ENCODE assay signal across 22 mouse cellular contexts in genomic region chr7:18987747-18988146, GRCm38 (mm10). TPM values are rescaled to one million over a fixed set of nuclear protein-coding genes. Genes with fewer than 3 reads are reported as not detected.
DNase-seq lines count a peak whose midpoint lies in the region; ATAC-seq lines count a peak whose summit lies in the region.
"Had no signal": no experiment of that assay in that cellular context is flagged by ENCODE, and none has a peak within 500 bp of the region (broad histone marks: within the 10 kb centered on the region; RNA-seq: fewer than 3 reads in every experiment).

No protein-coding gene starts in this region.

- 81% methylated on average over 13 of the region's 13 CpGs for WGBS in forebrain, embryonic 13.5 days
- WGBS in forebrain, embryonic 16.5 days, result 68% methylated on average over 13 of the region's 13 CpGs

- H3K27ac ChIP-seq in forebrain, embryonic 13.5 days, result no peak overlapping the region
- no peak overlapping the region for H3K27ac ChIP-seq in forebrain, embryonic 16.5 days (ENCODE audit: low read length)
- H3K27ac ChIP-seq: embryonic facial prominence, embryonic 13.5 days; embryonic facial prominence, embryonic 15.5 days; forebrain, embryonic 10.5 days; forebrain, embryonic 12.5 days; forebrain, embryonic 15.5 days; gastrocnemius, adult 2 months had no signal

- no peak for ATAC-seq in cerebellum, adult (ENCODE audit: insufficient number of reproducible peaks, low FRiP score, low TSS enrichment)
- no peak for ATAC-seq in forebrain, embryonic 13.5 days
- no peak for ATAC-seq in forebrain, embryonic 16.5 days
- ATAC-seq: forebrain, embryonic 15.5 days had no signal

- H3K4me3 ChIP-seq in forebrain, embryonic 13.5 days, result no peak overlapping the region
- H3K4me3 ChIP-seq in forebrain, embryonic 16.5 days (replicated peaks; ENCODE audit: low read length), result no peak overlapping the region
- H3K4me3 ChIP-seq: embryonic facial prominence, embryonic 13.5 days; embryonic facial prominence, embryonic 15.5 days; erythroblast, embryonic 14.5 days; forebrain, embryonic 10.5 days; forebrain, embryonic 12.5 days; forebrain, embryonic 15.5 days; gastrocnemius, adult 2 months had no signal

- no peaks in the 10 kb centered on the region for H3K36me3 ChIP-seq in forebrain, embryonic 13.5 days (ENCODE audit: poor library complexity, severe bottlenecking)
- H3K36me3 ChIP-seq in forebrain, embryonic 16.5 days (ENCODE audit: control insufficient read depth, insufficient read depth), result no peaks in the 10 kb centered on the region
- H3K36me3 ChIP-seq: embryonic facial prominence, embryonic 13.5 days; embryonic facial prominence, embryonic 15.5 days; forebrain, embryonic 10.5 days; forebrain, embryonic 12.5 days; forebrain, embryonic 15.5 days had no signal

- peak; percentile 53 for DNase-seq in cerebellum, adult 11-12 months
- peak; percentile 55 for DNase-seq in cerebellum, adult 9-10 months
- no peak for DNase-seq in cerebellum, postnatal 14 days
- DNase-seq: adrenal gland, adult 2 months; adrenal gland, postnatal 10 days; adrenal gland, postnatal 25 days; cerebellum, postnatal 36 days; embryo, embryonic 11 days; gastrocnemius, adult 2 months had no signal

- peaks cover 14% of the 10 kb centered on the region for H3K4me1 ChIP-seq in forebrain, embryonic 13.5 days
- H3K4me1 ChIP-seq in forebrain, embryonic 16.5 days (replicated peaks; ENCODE audit: control insufficient read depth, insufficient read depth, low read length), result peaks cover 19% of the 10 kb centered on the region

- H3K27me3 ChIP-seq in forebrain, embryonic 13.5 days, result peaks cover 11% of the 10 kb centered on the region
- 0 out of 2 replicates have a peak, but pooled peaks cover 2% of the 10 kb centered on the region for H3K27me3 ChIP-seq in forebrain, embryonic 16.5 days (replicated peaks; ENCODE audit: control insufficient read depth, insufficient read depth, low read length)

- 0 out of 2 replicates have a peak overlapping the region, but pooled peaks have one; percentile 3 for H3K9ac ChIP-seq in forebrain, embryonic 13.5 days
- H3K9ac ChIP-seq in forebrain, embryonic 16.5 days (replicated peaks; ENCODE audit: low read depth, low read length), result no peak overlapping the region
- H3K9ac ChIP-seq: embryonic facial prominence, embryonic 13.5 days; embryonic facial prominence, embryonic 15.5 days; forebrain, embryonic 12.5 days; forebrain, embryonic 15.5 days had no signal

- no peaks in the 10 kb centered on the region for H3K9me3 ChIP-seq in forebrain, embryonic 13.5 days (replicated peaks)
- H3K9me3 ChIP-seq in forebrain, embryonic 16.5 days (ENCODE audit: control insufficient read depth, low read length), result no peaks in the 10 kb centered on the region
- H3K9me3 ChIP-seq: embryonic facial prominence, embryonic 13.5 days; embryonic facial prominence, embryonic 15.5 days; forebrain, embryonic 10.5 days; forebrain, embryonic 12.5 days; forebrain, embryonic 15.5 days had no signal

- no peak overlapping the region for H3K4me2 ChIP-seq in forebrain, embryonic 13.5 days
- H3K4me2 ChIP-seq in forebrain, embryonic 16.5 days (ENCODE audit: low read length), result no peak overlapping the region
- H3K4me2 ChIP-seq: embryonic facial prominence, embryonic 13.5 days; embryonic facial prominence, embryonic 15.5 days; forebrain, embryonic 12.5 days; forebrain, embryonic 15.5 days had no signal

RNA-seq across cellular contexts. Expression of gene Nanos2, which starts 0.5 kb away (rescaled TPM):
- 0.68 and 0.69 TPM in 2 replicates for polyA plus RNA-seq in forebrain, embryonic 13.5 days (2015; fragmentation: Nextera tagmentation; extraction: Ambion mirVana)
- polyA plus RNA-seq in forebrain, embryonic 16.5 days (2015; fragmentation: Nextera tagmentation; extraction: Ambion mirVana), result 0.46 and 0.91 TPM in 2 replicates
- polyA plus RNA-seq: adrenal gland, adult 2 months; C2C12; embryonic facial prominence, embryonic 11.5 days; embryonic facial prominence, embryonic 13.5 days; embryonic facial prominence, embryonic 15.5 days; erythroblast, embryonic 14.5 days had no signal

RNA-seq across cellular contexts. Expression of gene Mypop, which starts 3.3 kb away (rescaled TPM):
- polyA plus RNA-seq in forebrain, embryonic 13.5 days (2015; fragmentation: Nextera tagmentation; extraction: Ambion mirVana), result 2.8 TPM in 2 replicates
- 3.1 and 3.6 TPM in 2 replicates for polyA plus RNA-seq in forebrain, embryonic 16.5 days (2015; fragmentation: Nextera tagmentation; extraction: Ambion mirVana)

RNA-seq across cellular contexts. Expression of gene Irf2bp1, which starts 16.1 kb away (rescaled TPM):
- polyA plus RNA-seq in forebrain, embryonic 13.5 days (2015; fragmentation: Nextera tagmentation; extraction: Ambion mirVana), result 22.1 and 23.3 TPM in 2 replicates
- 28.0 and 30.4 TPM in 2 replicates for polyA plus RNA-seq in forebrain, embryonic 16.5 days (2015; fragmentation: Nextera tagmentation; extraction: Ambion mirVana)

RNA-seq across cellular contexts. Expression of gene Foxa3, which starts 35.6 kb away (rescaled TPM):
- polyA plus RNA-seq in forebrain, embryonic 13.5 days (2015; fragmentation: Nextera tagmentation; extraction: Ambion mirVana), result not detected in 2 replicates
- polyA plus RNA-seq in forebrain, embryonic 16.5 days (2015; fragmentation: Nextera tagmentation; extraction: Ambion mirVana), result not detected in 2 replicates
- polyA plus RNA-seq: brain, embryonic 14.5 days; embryonic facial prominence, embryonic 11.5 days; forebrain, embryonic 10.5 days; forebrain, embryonic 12.5 days; forebrain, embryonic 15.5 days; frontal cortex, adult 2 months had no signal

RNA-seq across cellular contexts. Expression of gene Sympk, which starts 36.4 kb away (rescaled TPM):
- 34.3 and 36.7 TPM in 2 replicates for polyA plus RNA-seq in forebrain, embryonic 13.5 days (2015; fragmentation: Nextera tagmentation; extraction: Ambion mirVana)
- polyA plus RNA-seq in forebrain, embryonic 16.5 days (2015; fragmentation: Nextera tagmentation; extraction: Ambion mirVana), result 34.4 and 34.7 TPM in 2 replicates

Comparison
In these comparisons a context has a peak if more than half of its experiments do, and no peak if none do; other contexts are left out.
1. DNase-seq: peak in cerebellum, adult 11-12 months (single experiment) and cerebellum, adult 9-10 months (single experiment); none in cerebellum, postnatal 14 days (0 of 2).